In genomic region chr17:78560911-78561571, GRCm38 (mm10) we compare ENCODE assay signal across 23 mouse cellular contexts. TPM values are rescaled to one million over a fixed set of nuclear protein-coding genes. Genes with fewer than 3 reads are reported as not detected.
DNase-seq lines count a peak whose midpoint lies in the region; ATAC-seq lines count a peak whose summit lies in the region.
"Had no signal": no experiment of that assay in that cellular context is flagged by ENCODE, and none has a peak within 500 bp of the region (broad histone marks: within the 10 kb centered on the region; RNA-seq: fewer than 3 reads in every experiment).

No protein-coding gene starts in this region.

- H3K9ac ChIP-seq in midbrain, embryonic 13.5 days (replicated peaks) = no peak overlapping the region
- H3K9ac ChIP-seq in midbrain, embryonic 16.5 days (ENCODE audit: low read depth, low read length) = no peak overlapping the region
- H3K9ac ChIP-seq in hindbrain, embryonic 11.5 days (ENCODE audit: low read depth, low read length) = no peak overlapping the region
- H3K9ac ChIP-seq: neural tube, embryonic 13.5 days had no signal

- WGBS in midbrain, embryonic 13.5 days = 59% methylated on average over 16 of the region's 16 CpGs
- 63% methylated on average over 16 of the region's 16 CpGs for WGBS in midbrain, embryonic 16.5 days
- WGBS in hindbrain, embryonic 11.5 days = 58% methylated on average over 16 of the region's 16 CpGs

- ATAC-seq in midbrain, embryonic 13.5 days = 0 out of 2 replicates have a peak, but pooled peaks have one; percentile 43
- no peak for ATAC-seq in midbrain, embryonic 16.5 days
- ATAC-seq in hindbrain, embryonic 11.5 days (ENCODE audit: low FRiP score) = peak; percentile 52; the same call in 1 of the 2 replicates
- ATAC-seq: activated CD4-positive, CD25-positive, alpha-beta regulatory T cell, adult 4 months; inflammation-experienced regulatory T-cells, adult 6 months; Patski had no signal

- no peaks in the 10 kb centered on the region for H3K27me3 ChIP-seq in midbrain, embryonic 13.5 days
- H3K27me3 ChIP-seq in midbrain, embryonic 16.5 days (ENCODE audit: control insufficient read depth, insufficient read depth, low read depth, low read length) = no peaks in the 10 kb centered on the region
- H3K27me3 ChIP-seq in hindbrain, embryonic 11.5 days (ENCODE audit: control insufficient read depth, insufficient read depth, low read length) = no peaks in the 10 kb centered on the region
- H3K27me3 ChIP-seq: neural tube, embryonic 13.5 days; Patski had no signal

- DNase-seq in heart, adult 11 months = peak; percentile 83
- DNase-seq in heart, adult 8-10 months (ENCODE audit: low spot score) = no peak
- peak; percentile 22 for DNase-seq in hindbrain, embryonic 11.5 days (ENCODE audit: low spot score)
- DNase-seq in retina, postnatal 7 days (ENCODE audit: low read depth, low spot score) = peak; percentile 4
- DNase-seq in layer of hippocampus, adult 11-12 months (ENCODE audit: low spot score) = no peak
- DNase-seq: adrenal gland, postnatal 25 days; cerebellum, adult 18-20 months; gastrocnemius, postnatal 14 days; heart, postnatal 14 days; kidney, adult 8-10 months; liver; lung, adult 2 months; lung, postnatal 4 days; thymus, adult 18-20 months had no signal

- H3K9me3 ChIP-seq in midbrain, embryonic 13.5 days = no peaks in the 10 kb centered on the region
- no peaks in the 10 kb centered on the region for H3K9me3 ChIP-seq in midbrain, embryonic 16.5 days (replicated peaks; ENCODE audit: control insufficient read depth, low read length, poor library complexity, severe bottlenecking)
- H3K9me3 ChIP-seq in hindbrain, embryonic 11.5 days (ENCODE audit: control insufficient read depth, low read length) = no peaks in the 10 kb centered on the region
- H3K9me3 ChIP-seq: neural tube, embryonic 13.5 days had no signal

- H3K4me2 ChIP-seq in midbrain, embryonic 13.5 days (replicated peaks) = no peak overlapping the region; the same call in 1 of the 2 replicates
- no peak overlapping the region for H3K4me2 ChIP-seq in midbrain, embryonic 16.5 days (ENCODE audit: low read length)
- no peak overlapping the region for H3K4me2 ChIP-seq in hindbrain, embryonic 11.5 days (replicated peaks; ENCODE audit: low read depth, low read length)
- H3K4me2 ChIP-seq: heart, embryonic 11.5 days; neural tube, embryonic 13.5 days had no signal

- H3K27ac ChIP-seq in midbrain, embryonic 13.5 days = no peak overlapping the region
- H3K27ac ChIP-seq in midbrain, embryonic 16.5 days (ENCODE audit: low read length) = no peak overlapping the region
- no peak overlapping the region for H3K27ac ChIP-seq in hindbrain, embryonic 11.5 days (ENCODE audit: low read depth, low read length)
- H3K27ac ChIP-seq: neural tube, embryonic 13.5 days had no signal

- H3K4me3 ChIP-seq in midbrain, embryonic 13.5 days (replicated peaks) = no peak overlapping the region
- no peak overlapping the region for H3K4me3 ChIP-seq in midbrain, embryonic 16.5 days (ENCODE audit: low read depth, low read length)
- H3K4me3 ChIP-seq in hindbrain, embryonic 11.5 days (ENCODE audit: low read depth, low read length) = no peak overlapping the region
- H3K4me3 ChIP-seq: erythroblast, embryonic 14.5 days; neural tube, embryonic 13.5 days had no signal

- H3K36me3 ChIP-seq in midbrain, embryonic 13.5 days = no peaks in the 10 kb centered on the region
- H3K36me3 ChIP-seq in midbrain, embryonic 16.5 days (ENCODE audit: control insufficient read depth, insufficient read depth, low read length) = no peaks in the 10 kb centered on the region
- no peaks in the 10 kb centered on the region for H3K36me3 ChIP-seq in hindbrain, embryonic 11.5 days (ENCODE audit: control insufficient read depth, insufficient read depth, low read length)
- H3K36me3 ChIP-seq: neural tube, embryonic 13.5 days had no signal

- peaks cover 9% of the 10 kb centered on the region; the same call in 1 of the 2 replicates for H3K4me1 ChIP-seq in midbrain, embryonic 13.5 days (replicated peaks)
- H3K4me1 ChIP-seq in midbrain, embryonic 16.5 days (ENCODE audit: control insufficient read depth, insufficient read depth, low read length) = peaks cover 2% of the 10 kb centered on the region; the same call in 1 of the 2 replicates
- H3K4me1 ChIP-seq in hindbrain, embryonic 11.5 days (replicated peaks; ENCODE audit: control insufficient read depth, insufficient read depth, low read length) = no peaks in the 10 kb centered on the region
- H3K4me1 ChIP-seq: neural tube, embryonic 13.5 days had no signal

RNA-seq across cellular contexts. Expression of gene Vit, which starts 53.2 kb away (rescaled TPM):
- total RNA-seq in heart, adult 8-10 months (2022) = 1 to 10 TPM in 3 of 4 experiments, under 1 TPM in 1; 0.98 to 2.1 (median 1.6) TPM
- polyA plus RNA-seq in midbrain, embryonic 13.5 days (2015; fragmentation: Nextera tagmentation; extraction: Ambion mirVana) = 14.6 and 16.1 TPM in 2 replicates
- 13.1 and 15.1 TPM in 2 replicates for polyA plus RNA-seq in midbrain, embryonic 16.5 days (2015; fragmentation: Nextera tagmentation; extraction: Ambion mirVana)
- 4.0 and 5.0 TPM in 2 replicates for polyA plus RNA-seq in hindbrain, embryonic 11.5 days (2014; fragmentation: Nextera tagmentation; extraction: Ambion mirVana)
- polyA plus RNA-seq: activated CD4-positive, CD25-positive, alpha-beta regulatory T cell, adult 4 months; C2C12; erythroblast, embryonic 14.5 days; heart, embryonic 11.5 days had no signal

Comparison
In these comparisons a context has a peak if more than half of its experiments do, and no peak if none do; other contexts are left out.
1. DNase-seq: peak in heart, adult 11 months (single experiment), hindbrain, embryonic 11.5 days (single experiment) and retina, postnatal 7 days (single experiment); none in heart, adult 8-10 months (single experiment) and layer of hippocampus, adult 11-12 months (single experiment).